Mouse (Mus musculus) subcutaneous adipose tissue, adult 2 months (tissue): ENCODE measurements around the gene Sec61g. TPM values are rescaled to one million over a fixed set of nuclear protein-coding genes. Genes with fewer than 3 reads are reported as not detected.

ENCODE experiments used
- polyA plus RNA-seq: library from polyadenylated mRNA; depleted of rRNA; stranded (reverse); fragments of >200 nt; gene quantifications from 2 replicates; pipeline ENCODE4 v1.2.3, GENCODE M21; 2012; ENCODE audit warnings: low replicate concordance; rRNA removed

The Sec61g gene
- polyA plus RNA-seq, result 8.6 and 10.4 TPM in 2 replicates

GRCm38 (mm10) chr11:16508052-16508654 is at the start of gene Sec61g:
Sec61g (minus strand) TSS chr11:16508484.

Other genes with a start within 250 kb of the Sec61g start
- 38.6 and 64.9 TPM in 2 replicates for gene Egfr, start 243.7 kb upstream of the Sec61g start, polyA plus RNA-seq